Mouse (Mus musculus): ENCODE data around the gene Thap4.
"Not testable (repeated sequence)": the region's sequence is repeated elsewhere in the genome, so short reads cannot be mapped to it uniquely, and the experiment has no call there.

Gene Thap4

GRCm38 (mm10) chr1:93667760-93668400 lies 86.8 kb downstream of the Thap4 start:
- in situ Hi-C loops (cut with MboI; ENCODE audit: low pct_unique_long_range_greater_than_20kb in 1 of 2, low sequenced_read_pairs in 2 of 2, unreplicated experiment in 1 of 2) = no loop called here

DNA sequence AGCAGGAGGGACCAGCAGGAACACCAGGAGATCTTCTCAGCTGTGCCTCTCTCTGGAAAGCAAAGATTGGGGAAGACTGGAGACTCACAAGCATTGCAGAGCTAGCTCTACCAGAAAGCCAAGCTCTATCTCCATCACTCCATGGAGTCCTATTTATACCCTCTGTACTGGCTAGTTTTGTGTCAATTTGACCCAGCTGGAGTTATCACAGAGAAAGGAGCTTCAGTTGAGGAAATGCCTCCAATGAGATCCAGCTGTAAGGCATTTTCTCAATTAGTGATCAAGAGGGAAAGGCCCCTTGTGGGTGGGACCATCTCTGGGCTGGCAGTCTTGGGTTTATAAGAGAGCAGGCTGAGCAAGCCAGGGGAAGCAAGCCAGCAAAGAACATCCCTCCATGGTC lies 96.1 kb downstream of the Thap4 start, which contains the start of gene Stk25:
Gene Stk25, minus strand, starts transcription at position 101 of the 400 bp plus-strand sequence.
- in situ Hi-C loops (cut with MboI; ENCODE audit: low pct_unique_long_range_greater_than_20kb in 1 of 2, low sequenced_read_pairs in 2 of 2, unreplicated experiment in 1 of 2) = not testable (repeated sequence)

- in situ Hi-C loops (cut with MboI; ENCODE audit: low pct_unique_long_range_greater_than_20kb in 1 of 2, low sequenced_read_pairs in 2 of 2, unreplicated experiment in 1 of 2) = no loop called here
Measured at GRCm38 (mm10) chr1:93657025-93657360, 97.7 kb downstream of the Thap4 start.

DNA sequence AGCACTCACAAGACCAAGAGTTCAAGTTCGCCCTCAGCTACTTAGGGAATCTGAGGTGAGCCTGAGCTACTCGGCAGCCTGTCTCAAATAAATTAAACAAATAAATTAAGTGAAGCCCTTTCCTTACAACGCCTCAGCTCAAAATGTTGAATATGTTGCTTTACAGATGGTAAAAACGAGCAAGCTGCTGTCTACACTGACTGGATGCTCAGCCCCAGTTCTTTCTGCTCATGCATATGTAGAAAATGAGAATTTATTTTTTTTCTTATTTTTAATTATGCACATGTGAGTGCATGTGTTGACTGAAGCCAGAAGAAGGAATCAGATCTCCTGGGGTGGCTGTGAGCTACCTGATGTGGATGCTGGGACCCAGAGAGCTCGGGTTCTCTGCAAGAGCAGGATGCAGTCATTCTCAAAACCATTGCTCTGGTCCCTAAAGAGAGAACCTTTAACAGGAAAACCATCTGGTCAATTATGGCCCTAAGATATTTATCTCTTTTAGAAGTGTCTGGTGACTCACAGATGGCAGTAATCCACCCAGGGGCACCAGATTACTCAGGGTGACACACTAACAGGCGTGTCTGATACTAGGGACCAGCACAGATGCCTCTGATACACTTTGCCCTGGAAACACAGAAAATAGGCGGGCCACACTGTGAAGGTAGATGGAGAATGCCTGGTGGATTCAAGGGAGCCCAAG lies 98.2 kb downstream of the Thap4 start:
- in situ Hi-C loops (cut with MboI; ENCODE audit: low pct_unique_long_range_greater_than_20kb in 1 of 2, low sequenced_read_pairs in 2 of 2, unreplicated experiment in 1 of 2) = no loop called here

DNA sequence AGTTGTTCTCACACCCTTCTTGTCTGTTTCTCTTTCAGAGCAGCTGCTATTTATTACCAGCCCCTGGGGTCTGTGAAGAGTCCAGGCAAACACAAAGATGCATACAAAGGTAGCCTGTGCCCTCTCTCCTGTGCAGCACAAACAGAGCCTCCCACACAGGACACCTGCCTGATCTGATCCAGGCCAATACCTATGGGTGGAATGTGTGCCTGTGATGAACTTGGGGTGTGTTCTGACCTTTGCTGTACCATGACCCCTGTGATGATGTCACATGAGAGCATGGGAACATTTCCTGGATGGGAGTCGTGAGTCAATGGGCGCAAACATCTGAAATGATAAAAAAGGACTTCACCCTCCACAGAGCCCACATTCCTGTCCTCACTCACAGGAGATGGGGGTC lies 99.9 kb downstream of the Thap4 start:
- in situ Hi-C loops (cut with MboI; ENCODE audit: low pct_unique_long_range_greater_than_20kb in 1 of 2, low sequenced_read_pairs in 2 of 2, unreplicated experiment in 1 of 2) = no loop called here

DNA sequence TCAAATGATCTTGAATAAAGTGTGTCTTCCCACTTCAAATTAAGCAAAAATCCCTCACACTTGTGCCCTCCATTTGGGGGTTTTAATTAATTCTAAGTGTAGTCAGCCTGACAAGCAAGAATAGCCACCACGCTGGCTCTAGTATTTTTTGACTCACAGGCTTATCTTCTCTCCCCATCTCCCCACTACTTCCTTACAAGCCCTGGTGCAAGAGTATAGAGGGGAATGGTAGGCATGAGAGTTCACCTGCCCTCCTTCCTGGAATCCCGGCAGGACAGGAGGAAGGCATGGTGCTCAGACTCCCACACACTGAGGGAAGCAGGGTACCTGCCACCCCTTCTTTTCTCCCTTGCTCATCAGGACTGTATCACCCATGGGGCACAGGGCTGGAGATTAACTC lies 100.4 kb downstream of the Thap4 start:
- in situ Hi-C loops (cut with MboI; ENCODE audit: low pct_unique_long_range_greater_than_20kb in 1 of 2, low sequenced_read_pairs in 2 of 2, unreplicated experiment in 1 of 2) = no loop called here

Data from mouse embryonic stem cell (cell line).